Mouse (Mus musculus) heart, adult 2 months (tissue): ENCODE results near the gene Ehd4. TPM values are rescaled to one million over a fixed set of nuclear protein-coding genes. Genes with fewer than 3 reads are reported as not detected.
A peak's percentile ranks its signal among the peaks of the same experiment; 100 is the strongest.

Experiments used
- DNase-seq, 2 experiments: peaks; one replicate each; pipeline ENCODE4 v3.0.0; 2021
- H3K27ac ChIP-seq: fragments of 200-600 bp; 2 replicates; pipeline ENCODE4 v1.8.1; 2022
- H3K27me3 ChIP-seq: fragments of 200-500 bp; 2 replicates; pipeline ENCODE4 v1.6.1; 2012; ENCODE audit warnings: mild to moderate bottlenecking, low read length, inconsistent platforms, mixed read lengths; ENCODE audit not compliant: control insufficient read depth, insufficient read depth
- H3K36me3 ChIP-seq: fragments of 200-500 bp; 2 replicates; pipeline ENCODE4 v1.6.1; 2012; ENCODE audit warnings: low read length, inconsistent platforms; ENCODE audit not compliant: control insufficient read depth, insufficient read depth
- H3K4me1 ChIP-seq: fragments of 200-500 bp; 2 replicates; pipeline ENCODE4 v1.6.1; 2011; ENCODE audit warnings: low read length; ENCODE audit not compliant: control insufficient read depth, insufficient read depth
- H3K4me3 ChIP-seq: fragments of 200-600 bp; 2 replicates; pipeline ENCODE4 v1.8.1; 2022
- H3K79me2 ChIP-seq: fragments of 200-500 bp; replicated peaks from 2 replicates; pipeline ENCODE4 v1.6.1; 2012; ENCODE audit warnings: mild to moderate bottlenecking, inconsistent platforms, low read length, moderate library complexity, mixed read lengths; ENCODE audit not compliant: control insufficient read depth, insufficient read depth
- H3K9ac ChIP-seq: fragments of 200-500 bp; 2 replicates; pipeline ENCODE4 v1.6.1; 2012; ENCODE audit warnings: low read depth, mild to moderate bottlenecking, control low read depth, inconsistent platforms, low read length, mixed read lengths
- CTCF ChIP-seq: fragments of 200-600 bp; IDR thresholded peaks from 2 replicates; pipeline ENCODE4 v1.8.1; 2022; ENCODE audit warnings: antibody characterized with exemption, mild to moderate bottlenecking, moderate library complexity
- EP300 ChIP-seq: fragments of 200-500 bp; IDR thresholded peaks from 2 replicates; pipeline ENCODE4 v1.6.1; 2011; ENCODE audit warnings: low read depth, low read length, control low read depth; ENCODE audit not compliant: insufficient read depth
- POLR2A ChIP-seq: fragments of 200-500 bp; IDR thresholded peaks from 2 replicates; pipeline ENCODE4 v1.6.1; 2011; ENCODE audit warnings: mild to moderate bottlenecking, low read depth, low read length, control low read depth; ENCODE audit not compliant: insufficient read depth
- WGBS: fragments of 180-500 bp; shearing (Covaris S2); methylation state at CpG from one replicate; pipeline ENCODE4 v1.1.7; 2018; 5-methylcytosine and 5-hydroxymethylcytosine counted together
- intact Hi-C: fragments of 180-260 bp; cut with DNase I; formaldehyde crosslinking; loops from one replicate; pipeline ENCODE4 v1.15.1; 2025
- polyA plus RNA-seq: library from polyadenylated mRNA; depleted of rRNA; stranded (reverse); fragments of >200 nt; gene quantifications from 2 replicates; pipeline ENCODE4 v1.2.3, GENCODE M21; 2012
- total RNA-seq, 2 experiments: library from RNA; stranded (reverse); gene quantifications; 2 replicates each; pipeline ENCODE4 v1.2.3; 2021

The Ehd4 gene
- total and polyA plus RNA-seq, 3 experiments, result 213 to 373 (median 330) TPM

DNA sequence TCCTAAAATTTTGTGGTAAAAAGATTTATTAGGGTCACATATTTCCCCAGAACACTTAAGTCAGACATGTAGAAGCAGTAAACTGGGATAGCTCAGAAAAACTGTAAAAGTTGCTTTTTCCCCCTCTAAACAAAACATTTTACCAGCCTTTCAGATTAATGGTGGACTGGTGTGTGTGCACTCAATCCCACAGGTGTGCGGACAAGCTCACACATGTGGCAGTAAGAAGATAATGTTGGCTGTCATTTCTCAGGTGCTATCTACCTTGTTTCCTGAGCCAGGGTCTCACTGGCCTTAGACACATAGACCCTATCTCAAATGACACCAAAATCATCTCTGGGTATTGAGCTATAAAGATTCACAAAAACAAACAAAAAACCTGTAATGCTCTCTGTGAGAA, 28.9 kb downstream of the Ehd4 start:
- Histone ChIP-seq H3K4me1 (peaks cover 37% of the 10 kb centered on the region), H3K4me3 (no peak overlapping the region), H3K9ac (no peak overlapping the region), H3K27me3 (no peaks in the 10 kb centered on the region), H3K36me3 (peaks cover 60% of the 10 kb centered on the region), H3K79me2 (no peaks in the 10 kb centered on the region; the same call in 1 of the 2 replicates), H3K27ac (peak overlapping the region; percentile 88)
- no peak for DNase-seq
- WGBS, result 98% methylated on average over 1 of the region's 1 CpGs
- TF ChIP-seq EP300 (no peak), POLR2A (no peak), CTCF (no peak)
- intact Hi-C loops, result no loop called here

GRCm38 (mm10) chr2:120124946-120125345, 29.5 kb downstream of the Ehd4 start:
- Histone ChIP-seq H3K9ac (no peak overlapping the region), H3K27me3 (no peaks in the 10 kb centered on the region), H3K4me1 (peaks cover 33% of the 10 kb centered on the region), H3K4me3 (no peak overlapping the region), H3K79me2 (no peaks in the 10 kb centered on the region; the same call in 1 of the 2 replicates), H3K36me3 (peaks cover 62% of the 10 kb centered on the region), H3K27ac (peak overlapping the region; percentile 88)
- 53% methylated on average over 2 of the region's 2 CpGs for WGBS
- TF ChIP-seq POLR2A, result no peak
- no peak for TF ChIP-seq CTCF
- TF ChIP-seq EP300, result no peak
- intact Hi-C loops, result no loop called here
- no peak for DNase-seq

GRCm38 (mm10) chr2:120124096-120124495, 30.3 kb downstream of the Ehd4 start:
- WGBS, result 68% methylated on average over 1 of the region's 1 CpGs
- TF ChIP-seq EP300 (no peak), CTCF (no peak), POLR2A (no peak)
- intact Hi-C loops, result no loop called here
- H3K36me3 ChIP-seq, result peaks cover 54% of the 10 kb centered on the region
- no peak overlapping the region for H3K9ac ChIP-seq
- no peaks in the 10 kb centered on the region for H3K27me3 ChIP-seq
- H3K27ac ChIP-seq, result peak overlapping the region; percentile 58
- no peak for DNase-seq
- H3K4me3 ChIP-seq, result no peak overlapping the region
- no peaks in the 10 kb centered on the region; the same call in 1 of the 2 replicates for H3K79me2 ChIP-seq
- H3K4me1 ChIP-seq, result peaks cover 26% of the 10 kb centered on the region

- peaks cover 20% of the 10 kb centered on the region for H3K4me1 ChIP-seq
- DNase-seq, result no peak
- H3K27me3 ChIP-seq, result no peaks in the 10 kb centered on the region
- 53% methylated on average over 6 of the region's 6 CpGs for WGBS
- H3K9ac ChIP-seq, result no peak overlapping the region
- peak overlapping the region; percentile 58 for H3K27ac ChIP-seq
- H3K4me3 ChIP-seq, result no peak overlapping the region
- TF ChIP-seq EP300, result no peak
- peak; percentile 32; the same call in 1 of the 2 replicates for TF ChIP-seq POLR2A
- TF ChIP-seq CTCF, result no peak
- intact Hi-C loops, result no loop called here
- H3K36me3 ChIP-seq, result peaks cover 45% of the 10 kb centered on the region
- no peaks in the 10 kb centered on the region; the same call in 1 of the 2 replicates for H3K79me2 ChIP-seq
Observed at GRCm38 (mm10) chr2:120122983-120123382, 31.4 kb downstream of the Ehd4 start.

DNA sequence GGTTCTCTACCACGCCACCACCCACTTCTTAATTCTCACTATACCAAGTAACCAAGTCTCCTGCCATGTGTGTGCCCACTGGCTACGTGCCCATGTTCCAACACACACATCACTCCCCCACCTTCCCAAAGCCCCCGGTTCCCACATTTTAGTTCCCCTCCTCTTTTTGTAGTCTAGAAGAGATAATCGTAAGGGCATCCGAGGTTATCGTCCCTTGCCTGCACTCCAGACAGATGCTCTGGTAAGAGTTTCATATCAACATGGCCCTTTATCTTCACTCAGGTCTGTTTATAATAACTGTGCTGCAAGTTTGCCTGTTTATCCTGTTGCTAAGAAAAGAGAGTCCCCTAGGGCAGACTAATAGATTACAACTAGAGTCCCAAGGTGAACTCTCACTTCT, 37.1 kb downstream of the Ehd4 start:
- intact Hi-C loops, result no loop called here
- Histone ChIP-seq H3K4me3 (no peak overlapping the region), H3K9ac (no peak overlapping the region), H3K36me3 (peaks cover 54% of the 10 kb centered on the region), H3K79me2 (no peaks in the 10 kb centered on the region), H3K27me3 (no peaks in the 10 kb centered on the region), H3K27ac (peak overlapping the region; percentile 26), H3K4me1 (peaks cover 15% of the 10 kb centered on the region)
- 55% methylated on average over 6 of the region's 6 CpGs for WGBS
- DNase-seq, result no peak
- TF ChIP-seq CTCF (no peak), EP300 (no peak), POLR2A (no peak)

GRCm38 (mm10) chr2:120116362-120116761, 38.0 kb downstream of the Ehd4 start:
- H3K9ac ChIP-seq, result no peak overlapping the region
- H3K27ac ChIP-seq, result peak overlapping the region; percentile 5; the same call in 1 of the 2 replicates
- peaks cover 55% of the 10 kb centered on the region for H3K36me3 ChIP-seq
- TF ChIP-seq EP300, result no peak
- TF ChIP-seq POLR2A, result no peak
- no peak for TF ChIP-seq CTCF
- WGBS, result 9% methylated on average over 1 of the region's 1 CpGs
- DNase-seq, result no peak
- no peaks in the 10 kb centered on the region for H3K27me3 ChIP-seq
- no peak overlapping the region for H3K4me3 ChIP-seq
- intact Hi-C loops, result no loop called here
- no peaks in the 10 kb centered on the region for H3K79me2 ChIP-seq
- H3K4me1 ChIP-seq, result peaks cover 14% of the 10 kb centered on the region
